Mouse (Mus musculus) layer of hippocampus, adult 9-10 months (tissue): ENCODE results near the gene Hectd1.

ENCODE experiments used
- DNase-seq: peaks from one replicate; pipeline ENCODE4 v3.0.0; 2022; ENCODE audit warnings: low spot score

Gene Hectd1

DNA sequence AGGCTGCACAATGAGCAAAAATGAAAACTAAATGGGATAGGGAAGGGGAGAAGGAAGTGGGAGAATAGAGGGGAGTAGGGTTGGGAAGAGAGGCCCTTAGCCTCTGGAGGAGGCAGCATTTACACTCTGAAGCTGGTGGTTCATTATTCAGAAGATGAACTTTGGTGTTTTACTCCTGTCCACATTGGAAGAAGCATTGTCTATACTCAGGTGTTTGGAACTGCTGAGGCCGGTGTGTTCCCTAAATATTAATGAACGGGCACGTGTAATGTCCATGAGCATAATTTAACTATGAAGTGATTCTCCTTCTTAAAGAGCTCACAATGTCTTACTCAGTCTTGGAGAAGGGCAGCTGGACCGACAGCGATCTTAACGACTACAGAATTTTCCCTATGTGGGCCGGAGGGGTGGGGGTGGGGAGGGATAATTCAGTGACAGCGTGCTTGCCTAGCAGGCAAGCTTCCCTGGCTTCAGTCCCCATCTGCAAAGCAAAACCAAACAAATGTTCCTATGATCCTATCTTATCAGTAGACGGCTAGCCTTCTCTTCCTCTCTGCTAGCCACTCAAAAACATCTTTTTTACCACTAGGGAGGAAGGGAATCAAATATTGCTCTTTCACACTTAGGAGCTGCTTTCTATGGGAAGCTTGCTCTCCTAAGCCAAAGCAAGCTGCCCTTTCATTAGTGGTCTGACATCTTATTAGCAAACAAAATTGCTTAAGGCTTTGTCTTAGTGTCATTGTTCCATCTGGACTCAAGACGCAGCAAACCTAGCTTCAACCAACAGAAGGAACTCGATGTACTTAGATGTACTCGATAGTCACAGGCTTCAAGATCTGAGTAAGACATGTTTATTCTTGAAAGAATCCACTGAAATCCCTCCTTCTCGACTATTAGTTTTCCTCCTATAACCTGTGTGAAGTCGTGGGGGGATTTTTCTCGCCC is 14.5 kb upstream of the Hectd1 start:
- DNase-seq: no peak

DNA sequence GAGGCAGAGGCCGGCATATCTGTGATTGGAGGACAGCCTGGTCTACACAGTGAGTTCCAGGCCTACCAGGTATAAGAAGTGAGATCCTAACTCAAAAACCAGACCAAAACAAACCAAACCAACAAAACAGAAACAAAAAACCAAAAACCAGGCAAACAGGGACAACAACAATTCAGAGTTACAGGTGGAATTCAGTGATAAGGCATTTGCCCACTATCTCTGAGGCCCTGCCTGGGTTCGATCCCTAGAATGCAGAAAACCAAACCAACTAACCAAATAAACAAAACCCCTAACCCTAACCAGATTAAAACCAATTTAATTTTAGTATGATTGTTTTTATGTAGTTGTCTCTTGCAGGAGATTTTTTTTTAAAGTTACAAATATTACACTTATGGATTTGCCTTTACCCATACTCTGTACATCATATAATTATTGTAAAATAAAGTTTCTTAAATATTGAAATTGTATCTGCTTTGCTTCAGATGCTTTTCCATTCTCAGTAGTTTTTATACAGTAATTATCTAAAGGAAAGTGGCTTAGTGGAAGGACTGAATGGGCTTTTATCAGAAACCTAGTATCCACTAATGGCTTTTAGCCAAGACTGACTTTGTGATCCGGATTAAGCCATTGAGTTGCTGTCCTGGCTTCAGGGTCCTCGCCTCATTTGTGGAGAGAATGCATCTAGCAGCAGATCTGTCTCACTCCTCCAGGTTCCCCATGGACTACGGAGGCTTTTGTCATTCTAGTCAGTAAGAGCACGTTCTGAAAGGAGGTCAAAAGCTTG is 12.9 kb upstream of the Hectd1 start:
- DNase-seq: no peak

DNA sequence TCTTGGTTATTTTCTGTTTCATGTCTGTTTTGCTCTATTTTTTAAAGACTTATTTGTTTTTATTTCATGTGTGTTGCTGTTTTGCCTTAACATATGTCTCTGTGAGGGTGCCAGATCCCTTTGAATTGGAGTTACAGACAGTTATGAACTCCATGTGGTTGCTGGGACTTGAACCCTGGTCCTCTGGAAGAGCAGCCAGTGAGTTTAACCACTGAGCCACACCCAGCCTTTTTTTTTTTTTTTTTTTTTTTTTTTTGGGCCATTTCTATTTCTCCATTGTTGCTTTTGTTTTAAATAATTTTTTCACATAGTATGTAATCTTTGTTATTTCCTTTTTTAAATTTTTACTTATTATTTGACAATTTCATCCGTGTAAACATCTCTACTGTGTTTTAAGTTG is 10.5 kb upstream of the Hectd1 start:
- DNase-seq: no peak

DNA sequence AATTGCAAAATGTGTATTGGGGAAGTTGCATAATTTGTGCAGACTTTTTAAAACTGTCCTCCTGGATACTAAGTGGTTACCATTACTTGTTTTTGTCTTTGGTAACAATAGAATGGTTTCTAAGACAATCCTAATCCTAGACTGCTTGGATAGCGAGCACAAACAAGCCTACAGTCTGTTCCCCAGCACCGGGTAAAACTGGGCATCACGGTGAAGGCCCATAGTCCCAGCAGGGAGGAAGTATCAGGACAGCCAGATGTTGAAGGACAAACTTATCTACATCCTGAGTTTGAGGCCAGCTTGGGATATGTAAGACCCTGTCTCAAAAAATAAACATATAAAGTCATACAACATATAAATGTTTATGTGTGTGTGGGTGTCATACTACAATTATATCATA is 5.9 kb upstream of the Hectd1 start:
- no peak for DNase-seq

DNA sequence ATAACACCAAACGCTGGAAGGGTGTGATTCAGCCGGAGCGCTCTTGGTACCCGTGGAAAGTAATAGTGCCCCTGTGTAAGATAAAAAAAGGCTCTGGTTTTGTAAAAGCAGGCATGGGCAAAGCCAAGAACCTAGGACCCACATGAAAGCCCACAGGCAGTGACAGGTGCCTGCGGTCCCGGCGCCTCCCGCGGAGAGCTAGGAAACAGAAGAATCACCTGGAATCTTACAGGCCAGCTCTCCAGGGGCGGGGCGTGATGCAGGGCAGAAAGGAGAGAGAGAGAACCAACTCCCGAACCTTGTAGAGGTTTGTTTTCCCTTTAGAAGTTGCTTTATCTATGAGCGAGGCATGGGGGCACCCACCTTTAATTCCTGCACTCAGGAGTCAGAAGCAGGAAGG is 2.6 kb upstream of the Hectd1 start:
- DNase-seq: no peak

DNA sequence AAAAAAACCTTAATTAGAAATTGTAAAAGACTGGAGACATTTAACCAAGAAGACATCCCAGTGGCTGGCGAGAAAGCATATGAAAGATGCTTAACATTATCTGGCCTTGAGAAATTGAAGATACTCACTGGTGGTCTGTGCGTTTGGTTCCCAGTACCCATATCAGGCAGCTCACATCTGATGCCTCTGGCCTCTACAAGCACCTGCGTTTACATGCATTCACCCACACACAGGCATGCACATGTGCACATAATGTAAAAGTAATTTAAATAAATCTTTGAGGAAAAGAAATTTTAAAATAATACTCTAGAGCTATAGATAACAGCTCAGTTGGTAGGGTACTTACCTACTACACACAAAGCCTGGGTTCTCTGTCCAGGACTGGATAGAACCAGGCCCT is 2.0 kb upstream of the Hectd1 start:
- DNase-seq: no peak

DNA sequence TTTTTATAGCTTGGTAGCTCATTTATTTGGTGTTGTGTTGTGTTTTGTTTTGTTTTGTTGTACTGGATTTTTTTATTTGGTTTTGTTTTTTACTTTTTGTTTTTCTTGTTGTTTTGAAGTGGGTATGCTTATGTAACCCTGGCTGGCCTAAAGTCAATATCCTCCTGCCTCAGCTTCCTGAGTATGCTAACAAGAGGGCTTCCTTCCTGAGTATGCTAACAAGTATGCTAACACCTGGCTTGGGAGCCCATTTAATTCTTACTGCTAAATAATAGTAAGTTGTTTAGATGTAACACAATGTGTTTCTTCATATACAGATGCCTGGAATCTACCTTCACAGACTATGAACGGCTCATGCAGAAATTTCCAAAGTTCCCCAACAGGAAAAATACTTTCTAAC is 1.3 kb upstream of the Hectd1 start:
- no peak for DNase-seq

DNA sequence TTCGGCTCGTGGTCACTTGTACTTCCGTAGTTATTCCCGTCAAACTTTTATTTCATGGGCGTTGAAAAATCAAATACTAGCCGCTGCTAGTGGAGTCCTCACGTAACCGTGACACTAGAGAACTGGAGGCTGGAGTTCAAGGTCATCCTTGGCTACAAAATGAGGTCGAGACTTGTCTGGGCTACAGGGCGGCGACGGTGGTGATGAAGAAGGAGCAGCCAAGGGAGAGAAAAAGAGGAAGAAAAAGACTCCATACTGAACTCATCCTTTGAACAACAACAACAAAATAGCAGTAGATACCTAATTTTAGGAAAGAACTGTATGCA is 704 bp upstream of the Hectd1 start:
- no peak for DNase-seq

DNA sequence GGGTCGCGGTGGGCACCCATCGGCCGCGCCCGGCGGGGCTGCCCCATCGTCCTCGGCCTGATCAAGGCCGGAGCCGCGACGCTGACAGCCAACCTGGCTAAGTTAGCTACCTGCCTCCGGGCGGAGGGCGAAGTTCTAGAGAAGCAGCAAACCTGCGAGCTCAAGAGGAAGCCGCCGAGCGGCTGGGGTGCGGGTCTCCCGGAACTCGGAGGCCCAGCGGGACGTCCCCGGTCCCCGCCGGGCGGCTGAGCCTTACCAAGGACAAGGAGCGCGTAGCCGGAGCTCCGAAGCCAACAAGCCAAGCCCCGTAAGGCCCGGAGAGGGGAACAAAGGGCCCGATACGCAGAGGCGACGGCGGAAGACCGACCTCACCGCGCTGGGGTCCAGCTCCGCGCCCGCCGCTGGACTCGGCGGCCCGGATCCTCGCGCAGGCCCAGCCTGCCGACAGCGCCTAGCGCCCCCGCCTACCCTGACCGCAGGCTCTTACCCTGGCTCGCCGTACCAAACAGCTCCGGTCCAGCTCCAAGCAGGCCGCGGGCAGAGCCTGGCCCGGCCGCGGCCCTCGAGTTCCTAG is 533 bp downstream of the Hectd1 start:
- DNase-seq: no peak

DNA sequence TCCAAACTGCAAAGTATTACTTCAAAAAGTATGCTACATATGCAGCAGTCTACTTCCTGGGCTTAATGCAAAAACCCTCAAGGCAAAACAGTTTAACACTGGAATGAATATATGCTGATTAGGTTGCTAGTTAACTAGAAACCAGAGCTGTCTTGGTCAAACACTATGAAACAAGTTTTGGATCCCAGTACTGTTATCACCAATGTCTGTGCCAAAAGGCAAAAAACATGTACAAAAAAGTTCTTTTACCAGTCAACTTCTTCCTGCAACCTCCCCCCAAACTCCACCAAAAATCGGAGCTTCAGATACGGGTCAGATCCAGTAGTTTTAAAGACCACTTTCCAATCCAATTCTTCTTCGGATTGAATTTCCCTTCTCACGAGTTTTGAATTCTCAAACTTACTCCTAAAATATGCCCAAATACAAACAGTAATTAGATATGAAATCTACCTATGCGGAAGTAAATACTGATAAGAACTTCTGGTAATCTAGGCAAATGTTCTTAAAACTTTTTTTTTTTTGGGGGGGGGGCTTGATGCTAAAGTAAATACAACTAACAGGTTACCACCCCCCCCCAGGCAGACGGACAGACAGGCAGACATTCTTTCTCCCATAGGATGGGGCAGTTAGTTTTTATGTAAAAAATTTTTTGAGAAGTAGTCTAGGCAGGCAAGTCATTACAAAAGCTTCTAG is 1.2 kb downstream of the Hectd1 start:
- DNase-seq: no peak

DNA sequence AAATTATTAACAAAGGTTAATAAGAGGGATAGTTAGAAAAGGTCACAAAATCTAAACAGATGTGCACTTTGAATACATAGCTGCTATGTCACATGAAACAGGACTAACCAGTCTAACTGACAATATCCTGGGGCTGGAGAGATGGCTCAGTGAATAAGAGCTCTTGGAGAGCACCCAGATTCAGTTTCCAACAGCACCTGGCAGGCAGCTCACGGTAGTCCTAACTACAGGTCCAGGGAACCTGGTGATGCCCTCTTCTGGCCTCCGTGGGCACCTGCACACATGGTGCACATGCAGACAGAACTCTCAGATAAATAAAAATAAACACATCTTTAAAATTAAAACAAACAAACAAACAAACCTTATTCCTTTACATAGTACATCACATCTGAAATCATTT is 4.0 kb downstream of the Hectd1 start:
- no peak for DNase-seq

DNA sequence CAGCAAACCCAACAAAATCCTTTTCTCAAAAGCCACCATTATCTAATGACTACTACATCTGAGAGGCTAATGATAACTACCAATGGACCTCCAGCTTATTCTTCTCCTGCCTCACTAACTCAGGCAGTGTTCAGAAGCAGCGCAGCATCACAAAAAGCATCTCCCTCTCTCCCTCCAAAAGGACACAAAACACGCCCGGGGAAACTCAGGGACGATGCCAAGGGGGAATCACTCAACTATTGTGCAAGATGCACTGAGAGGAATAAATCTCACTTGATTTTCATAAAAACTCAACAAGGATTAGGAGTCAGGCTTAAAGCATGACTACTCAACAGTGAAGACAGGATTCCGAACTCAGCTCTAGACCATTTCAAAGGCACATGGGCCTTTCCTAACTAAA is 6.0 kb downstream of the Hectd1 start:
- DNase-seq: no peak

DNA sequence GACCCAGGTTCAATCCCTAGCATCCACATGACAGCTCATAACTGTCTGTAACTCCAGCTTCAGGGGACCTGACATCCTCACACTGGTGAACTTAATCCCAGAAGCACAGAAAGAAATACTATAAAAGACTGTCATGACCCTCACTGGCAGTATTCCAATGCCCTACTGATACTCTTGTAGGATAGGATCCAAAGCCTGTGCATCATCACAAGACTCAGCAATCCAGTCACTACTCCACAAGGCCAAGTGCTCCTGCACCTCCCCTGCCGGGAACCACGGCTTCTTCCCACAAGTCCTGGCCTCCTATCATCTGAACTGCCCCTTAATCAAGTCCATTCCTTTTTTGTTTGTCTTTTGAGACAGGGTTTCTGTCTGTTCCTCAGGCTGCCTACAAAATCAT is 6.5 kb downstream of the Hectd1 start:
- DNase-seq: no peak

DNA sequence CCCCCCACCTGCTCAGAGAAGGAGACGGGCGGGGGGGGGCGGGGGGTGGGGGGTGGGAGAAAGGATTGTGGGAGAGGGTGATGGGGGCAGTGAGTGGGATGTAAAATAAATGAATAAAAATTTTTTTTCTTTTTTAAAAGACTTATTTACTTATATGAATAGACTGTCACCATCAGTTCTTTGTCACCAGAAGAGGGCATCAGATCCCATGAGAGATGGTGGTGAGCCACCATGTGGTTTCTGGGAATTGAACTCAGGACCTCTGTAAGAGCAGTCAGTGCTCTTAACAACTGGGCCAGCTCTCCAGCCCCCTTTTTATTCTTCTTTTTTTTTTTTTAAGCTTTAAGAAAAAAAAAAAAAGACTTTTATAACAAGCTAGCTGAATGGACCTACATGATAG is 7.1 kb downstream of the Hectd1 start:
- no peak for DNase-seq

DNA sequence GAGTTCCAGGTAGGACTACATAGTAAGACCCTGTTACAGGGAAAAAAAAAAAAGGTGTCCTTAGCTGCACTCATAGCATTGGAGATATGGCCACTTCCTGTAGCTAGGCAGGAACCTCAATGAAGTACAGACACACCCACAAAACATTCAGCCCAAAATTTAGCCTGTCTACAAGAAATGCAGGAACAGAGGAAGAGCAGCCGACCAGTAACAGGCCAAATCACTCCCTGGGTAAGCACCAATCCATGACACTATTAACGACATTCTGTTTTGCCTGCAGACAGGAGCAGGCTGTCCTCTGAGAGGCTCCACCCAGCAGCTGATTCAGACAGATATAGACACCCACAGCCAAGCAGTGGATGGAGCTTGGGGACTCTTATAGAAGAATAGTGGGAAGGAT is 8.1 kb downstream of the Hectd1 start:
- DNase-seq: no peak

DNA sequence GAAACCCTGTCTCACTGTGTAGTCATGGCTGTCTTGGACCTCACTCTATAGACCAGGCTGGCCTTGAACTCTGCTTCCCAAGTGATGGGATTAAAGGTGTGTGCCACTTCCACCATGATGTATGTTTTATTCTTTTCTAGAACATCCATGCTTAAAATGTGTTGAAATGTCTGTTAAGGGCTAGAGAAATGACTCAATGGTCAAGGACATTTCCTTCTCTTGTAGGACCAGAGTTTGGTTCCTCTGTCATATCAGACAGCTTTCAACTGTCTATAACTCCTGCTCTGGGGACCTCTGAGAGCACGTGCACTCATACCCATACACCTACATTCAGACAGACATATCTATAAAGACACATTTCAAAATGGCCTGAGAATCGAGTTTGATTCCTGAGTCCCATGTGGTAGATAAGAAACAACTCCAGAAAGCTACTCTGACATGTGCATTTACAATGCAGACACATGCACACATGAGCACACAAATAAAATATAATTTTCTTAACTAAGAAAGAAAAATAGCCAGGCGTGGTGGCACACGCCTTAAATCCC is 9.3 kb downstream of the Hectd1 start:
- DNase-seq: no peak

DNA sequence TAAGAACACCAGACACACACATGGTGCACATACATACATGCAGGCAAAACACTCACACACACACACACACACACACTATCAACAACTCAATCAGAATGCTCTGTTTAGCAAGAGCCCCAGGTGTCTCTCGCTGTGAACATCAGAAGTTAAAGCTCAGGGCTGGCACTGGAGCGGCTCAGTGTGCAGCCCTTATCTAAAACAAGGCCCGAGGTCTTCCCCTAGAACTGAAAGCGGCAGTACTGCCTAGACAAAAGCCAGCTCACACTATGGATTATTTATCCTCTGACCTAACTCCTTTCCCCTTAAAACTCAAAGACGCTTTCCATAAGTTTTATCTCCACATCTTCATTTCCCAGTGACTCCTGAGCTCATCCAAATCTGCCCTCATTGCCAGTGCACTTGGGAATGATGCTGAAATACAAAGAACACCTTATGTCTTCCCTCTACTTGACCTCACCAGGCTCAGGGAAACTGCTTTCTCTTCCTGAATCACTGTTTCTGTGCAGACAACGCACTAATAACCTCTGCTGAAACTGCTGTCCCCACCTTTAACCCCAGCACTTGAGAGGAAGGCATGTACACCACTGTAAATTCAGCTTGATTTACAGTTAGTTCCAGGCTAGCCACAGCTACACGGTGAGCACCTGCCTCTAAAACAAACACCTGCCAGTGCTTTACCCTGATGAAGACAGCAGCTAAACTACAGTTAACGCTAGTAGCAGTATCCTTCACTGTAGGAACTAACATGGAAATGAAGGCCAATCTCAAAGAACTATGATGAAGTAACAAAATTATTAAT is 11.3 kb downstream of the Hectd1 start:
- no peak for DNase-seq

DNA sequence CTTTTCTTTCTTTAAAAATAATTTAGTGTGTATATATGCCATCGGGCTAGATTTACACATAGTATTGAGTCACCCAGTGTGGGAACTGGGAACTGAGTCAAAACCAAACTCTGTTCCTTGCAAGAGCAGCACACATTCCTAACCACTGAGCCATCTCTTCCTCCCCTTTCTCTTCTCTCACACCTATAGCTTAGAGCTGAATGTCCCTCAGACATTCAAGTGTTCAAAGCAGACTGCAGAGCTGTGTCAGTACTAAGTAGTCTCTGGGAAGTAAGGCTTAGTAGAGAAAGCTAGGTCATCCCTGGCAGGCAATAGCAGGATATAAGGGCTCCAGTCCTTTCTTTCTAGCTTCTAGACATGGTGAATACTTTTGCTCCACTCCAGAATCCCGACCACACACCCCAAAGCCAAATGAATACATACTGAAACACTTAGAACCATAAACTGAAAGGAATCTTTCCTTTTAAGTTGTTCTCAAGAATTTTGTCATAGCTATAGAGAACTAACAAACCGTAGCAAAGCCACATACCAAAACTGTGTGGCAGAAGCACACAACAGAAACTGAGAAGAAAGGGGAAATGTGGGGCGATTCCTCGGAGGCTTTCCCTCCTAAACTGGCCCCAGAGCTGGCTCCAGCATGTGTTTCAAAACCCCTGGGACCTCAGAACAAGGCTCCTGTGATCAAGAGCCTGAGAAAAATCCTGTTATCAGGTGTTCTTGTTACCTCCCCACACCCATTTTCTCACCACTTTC is 17.8 kb downstream of the Hectd1 start:
- no peak for DNase-seq

DNA sequence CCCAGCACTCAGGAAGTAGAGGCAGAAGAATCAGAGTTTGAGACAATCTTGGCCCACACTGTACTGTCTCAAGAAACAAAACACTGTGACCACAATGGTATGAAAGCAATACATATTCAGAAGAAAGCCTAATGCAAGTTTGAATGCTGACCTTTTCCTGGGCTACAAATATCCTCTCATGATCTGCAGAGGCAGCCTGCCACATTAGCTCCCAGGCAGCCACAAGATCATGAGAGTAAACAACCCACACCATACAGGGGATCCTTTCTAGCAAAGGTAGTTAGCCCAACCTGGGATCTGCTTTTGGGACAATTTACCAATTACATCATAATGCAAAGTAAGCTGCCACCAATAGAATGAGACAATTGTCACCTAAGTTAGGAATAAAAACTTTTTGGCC is 18.8 kb downstream of the Hectd1 start:
- no peak for DNase-seq

DNA sequence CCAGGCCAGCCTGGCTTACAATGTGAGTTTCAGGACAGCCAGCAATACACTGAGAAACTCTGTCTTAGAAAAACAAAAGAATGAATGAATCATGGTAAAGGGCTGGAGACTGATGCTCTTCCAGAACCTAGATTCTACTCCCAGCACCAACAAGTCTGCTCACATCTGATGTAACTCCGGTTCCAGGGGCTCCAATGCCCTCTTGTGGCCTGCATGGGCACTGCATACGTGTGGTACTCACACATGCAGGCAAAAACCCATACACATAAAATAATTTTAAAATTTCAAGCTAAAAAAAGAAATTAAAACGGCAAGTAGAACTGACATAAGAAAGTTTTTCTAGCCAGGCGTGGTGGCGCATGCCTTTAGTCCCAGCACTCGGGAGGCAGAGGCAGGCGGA is 44.5 kb downstream of the Hectd1 start:
- no peak for DNase-seq

DNA sequence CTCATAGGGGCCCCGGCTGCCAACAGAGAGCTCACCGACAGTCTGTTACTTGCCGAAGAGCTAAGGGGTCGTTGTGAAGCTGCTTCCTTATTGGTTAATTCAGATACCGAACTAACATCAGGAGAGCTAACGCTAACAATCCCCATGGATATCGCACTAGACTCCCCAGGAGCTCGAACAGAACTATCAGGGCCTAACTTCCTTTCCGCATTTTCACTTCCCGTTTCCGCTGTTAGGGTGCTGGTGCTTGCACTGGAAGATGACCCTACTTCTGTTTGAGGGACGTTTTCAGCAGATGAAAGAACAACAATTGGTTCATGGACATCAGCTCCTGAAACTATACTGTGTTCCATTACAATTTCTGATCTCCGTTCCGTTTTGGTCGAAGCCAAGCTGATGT is 60.6 kb downstream of the Hectd1 start:
- no peak for DNase-seq
